Mouse (Mus musculus) erythroid progenitor cell, adult 5-6 weeks (primary cell): ENCODE results near the gene Olfr818. TPM values are rescaled to one million over a fixed set of nuclear protein-coding genes. Genes with fewer than 3 reads are reported as not detected.
"Not testable (repeated sequence)": the region's sequence is repeated elsewhere in the genome, so short reads cannot be mapped to it uniquely, and the experiment has no call there.

ENCODE experiments used
- ATAC-seq: replicated peaks from 2 replicates; pipeline ENCODE4 v1.8.0; 2016; ENCODE audit warnings: moderate number of reproducible peaks, mild to moderate bottlenecking, moderate TSS enrichment, inconsistent platforms; ENCODE audit not compliant: poor library complexity, low FRiP score, severe bottlenecking
- total RNA-seq, 2 experiments: library from RNA; stranded (forward) in 1 of 2; stranded (reverse) in 1 of 2; fragments of 150-400 nt in 1 of 2; fragments of 186-747, 209-891 nt in 1 of 2; gene quantifications; 2 replicates each; pipeline versions ENCODE4 v1.2.3 to v1.2.4; 2015 to 2017; ENCODE audit warnings: low replicate concordance in 2 of 2

Gene Olfr818
- total RNA-seq (2015; ENCODE audit: low replicate concordance) (not detected in 2 replicates), total RNA-seq (2017; ENCODE audit: low replicate concordance) (not detected in 2 replicates)

GRCm38 (mm10) chr10:129949000-129949399 lies at the start of gene Olfr818:
TSS of gene Olfr818 (minus strand) at chr10:129949100.
- ATAC-seq = no peak

- not testable (repeated sequence) for ATAC-seq
These were observed 36.1 kb upstream of the Olfr818 start, which contains the start of gene Gm10310 for GRCm38 (mm10) chr10:129984962-129985361. TSS of gene Gm10310 (minus strand) at chr10:129985062.

GRCm38 (mm10) chr10:129981867-129982266 lies 33.0 kb upstream of the Olfr818 start:
- ATAC-seq = 0 out of 2 replicates have a peak, but pooled peaks have one; percentile 34

GRCm38 (mm10) chr10:129976040-129976439 lies 27.1 kb upstream of the Olfr818 start, which contains the start of gene Olfr247:
TSS of gene Olfr247 (minus strand) at chr10:129976140.
- not testable (repeated sequence) for ATAC-seq

- ATAC-seq = not testable (repeated sequence)
These were observed 24.1 kb upstream of the Olfr818 start for GRCm38 (mm10) chr10:129972994-129973393.

GRCm38 (mm10) chr10:129967166-129967565 lies 18.3 kb upstream of the Olfr818 start, which contains the start of gene Olfr819:
TSS of gene Olfr819 (minus strand) at chr10:129967266.
- not testable (repeated sequence) for ATAC-seq

GRCm38 (mm10) chr10:129966232-129966631 lies 17.3 kb upstream of the Olfr818 start:
- peak; percentile 54 for ATAC-seq

- no peak for ATAC-seq
These were observed 33.4 kb downstream of the Olfr818 start, which contains the start of gene Olfr816 for GRCm38 (mm10) chr10:129915497-129915896. TSS of gene Olfr816 (minus strand) at chr10:129915597.

- not testable (repeated sequence) for ATAC-seq
These were observed 43.1 kb downstream of the Olfr818 start, which contains the start of gene Olfr815 for GRCm38 (mm10) chr10:129905767-129906166. TSS of gene Olfr815 (minus strand) at chr10:129905867.

Other genes with a start within 250 kb of the Olfr818 start
- gene Olfr804, start 245.9 kb downstream of the Olfr818 start, total RNA-seq (2015; ENCODE audit: low replicate concordance) = not detected in 2 replicates
- not detected in 2 replicates for gene Olfr804, start 245.9 kb downstream of the Olfr818 start, total RNA-seq (2017; ENCODE audit: low replicate concordance)
- not detected in 2 replicates for gene Olfr805, start 219.7 kb downstream of the Olfr818 start, total RNA-seq (2015; ENCODE audit: low replicate concordance)
- not detected in 2 replicates for gene Olfr805, start 219.7 kb downstream of the Olfr818 start, total RNA-seq (2017; ENCODE audit: low replicate concordance)
- not detected in 2 replicates for gene Olfr806, start 207.2 kb downstream of the Olfr818 start, total RNA-seq (2015; ENCODE audit: low replicate concordance)
- gene Olfr806, start 207.2 kb downstream of the Olfr818 start, total RNA-seq (2017; ENCODE audit: low replicate concordance) = not detected in 2 replicates
- not detected in 2 replicates for gene Olfr807, start 191.3 kb downstream of the Olfr818 start, total RNA-seq (2015; ENCODE audit: low replicate concordance)
- not detected in 2 replicates for gene Olfr807, start 191.3 kb downstream of the Olfr818 start, total RNA-seq (2017; ENCODE audit: low replicate concordance)
- gene Olfr808, start 183.6 kb downstream of the Olfr818 start, total RNA-seq (2015; ENCODE audit: low replicate concordance) = not detected in 2 replicates
- not detected in 2 replicates for gene Olfr808, start 183.6 kb downstream of the Olfr818 start, total RNA-seq (2017; ENCODE audit: low replicate concordance)
- not detected in 2 replicates for gene Olfr809, start 174.5 kb downstream of the Olfr818 start, total RNA-seq (2015; ENCODE audit: low replicate concordance)
- gene Olfr809, start 174.5 kb downstream of the Olfr818 start, total RNA-seq (2017; ENCODE audit: low replicate concordance) = not detected in 2 replicates
- gene Olfr810, start 154.2 kb downstream of the Olfr818 start, total RNA-seq (2015; ENCODE audit: low replicate concordance) = not detected in 2 replicates
- not detected in 2 replicates for gene Olfr810, start 154.2 kb downstream of the Olfr818 start, total RNA-seq (2017; ENCODE audit: low replicate concordance)
- gene Olfr811, start 144.7 kb downstream of the Olfr818 start, total RNA-seq (2015; ENCODE audit: low replicate concordance) = not detected in 2 replicates
- gene Olfr811, start 144.7 kb downstream of the Olfr818 start, total RNA-seq (2017; ENCODE audit: low replicate concordance) = not detected in 2 replicates
- gene Olfr812, start 103.0 kb downstream of the Olfr818 start, total RNA-seq (2015; ENCODE audit: low replicate concordance) = not detected in 2 replicates
- gene Olfr812, start 103.0 kb downstream of the Olfr818 start, total RNA-seq (2017; ENCODE audit: low replicate concordance) = not detected in 2 replicates
- not detected in 2 replicates for gene Olfr813, start 93.7 kb downstream of the Olfr818 start, total RNA-seq (2015; ENCODE audit: low replicate concordance)
- not detected in 2 replicates for gene Olfr813, start 93.7 kb downstream of the Olfr818 start, total RNA-seq (2017; ENCODE audit: low replicate concordance)
- not detected in 2 replicates for gene Olfr814, start 69.2 kb downstream of the Olfr818 start, total RNA-seq (2015; ENCODE audit: low replicate concordance)
- gene Olfr814, start 69.2 kb downstream of the Olfr818 start, total RNA-seq (2017; ENCODE audit: low replicate concordance) = not detected in 2 replicates
- not detected in 2 replicates for gene Olfr815, start 43.2 kb downstream of the Olfr818 start, total RNA-seq (2015; ENCODE audit: low replicate concordance)
- gene Olfr815, start 43.2 kb downstream of the Olfr818 start, total RNA-seq (2017; ENCODE audit: low replicate concordance) = not detected in 2 replicates
- not detected in 2 replicates for gene Olfr816, start 33.5 kb downstream of the Olfr818 start, total RNA-seq (2015; ENCODE audit: low replicate concordance)
- not detected in 2 replicates for gene Olfr816, start 33.5 kb downstream of the Olfr818 start, total RNA-seq (2017; ENCODE audit: low replicate concordance)
- not detected in 2 replicates for gene Olfr819, start 18.2 kb upstream of the Olfr818 start, total RNA-seq (2015; ENCODE audit: low replicate concordance)
- not detected in 2 replicates for gene Olfr819, start 18.2 kb upstream of the Olfr818 start, total RNA-seq (2017; ENCODE audit: low replicate concordance)
- not detected in 2 replicates for gene Olfr247, start 27.0 kb upstream of the Olfr818 start, total RNA-seq (2015; ENCODE audit: low replicate concordance)
- gene Olfr247, start 27.0 kb upstream of the Olfr818 start, total RNA-seq (2017; ENCODE audit: low replicate concordance) = not detected in 2 replicates
- not detected in 2 replicates for gene Gm10310, start 36.0 kb upstream of the Olfr818 start, total RNA-seq (2015; ENCODE audit: low replicate concordance)
- gene Gm10310, start 36.0 kb upstream of the Olfr818 start, total RNA-seq (2017; ENCODE audit: low replicate concordance) = not detected in 2 replicates
- gene Olfr820, start 63.5 kb upstream of the Olfr818 start, total RNA-seq (2015; ENCODE audit: low replicate concordance) = not detected in 2 replicates
- gene Olfr820, start 63.5 kb upstream of the Olfr818 start, total RNA-seq (2017; ENCODE audit: low replicate concordance) = not detected in 2 replicates
- not detected in 2 replicates for gene Olfr821, start 81.2 kb upstream of the Olfr818 start, total RNA-seq (2015; ENCODE audit: low replicate concordance)
- not detected in 2 replicates for gene Olfr821, start 81.2 kb upstream of the Olfr818 start, total RNA-seq (2017; ENCODE audit: low replicate concordance)
- not detected in 2 replicates for gene Olfr822, start 122.1 kb upstream of the Olfr818 start, total RNA-seq (2015; ENCODE audit: low replicate concordance)
- not detected in 2 replicates for gene Olfr822, start 122.1 kb upstream of the Olfr818 start, total RNA-seq (2017; ENCODE audit: low replicate concordance)
- gene Olfr823, start 166.3 kb upstream of the Olfr818 start, total RNA-seq (2015; ENCODE audit: low replicate concordance) = not detected in 2 replicates
- not detected in 2 replicates for gene Olfr823, start 166.3 kb upstream of the Olfr818 start, total RNA-seq (2017; ENCODE audit: low replicate concordance)
- gene Olfr824, start 180.9 kb upstream of the Olfr818 start, total RNA-seq (2015; ENCODE audit: low replicate concordance) = not detected in 2 replicates
- gene Olfr824, start 180.9 kb upstream of the Olfr818 start, total RNA-seq (2017; ENCODE audit: low replicate concordance) = not detected in 2 replicates
- not detected in 2 replicates for gene Olfr825, start 217.7 kb upstream of the Olfr818 start, total RNA-seq (2015; ENCODE audit: low replicate concordance)
- not detected in 2 replicates for gene Olfr825, start 217.7 kb upstream of the Olfr818 start, total RNA-seq (2017; ENCODE audit: low replicate concordance)
- not detected in 2 replicates for gene Olfr826, start 235.1 kb upstream of the Olfr818 start, total RNA-seq (2015; ENCODE audit: low replicate concordance)
- not detected in 2 replicates for gene Olfr826, start 235.1 kb upstream of the Olfr818 start, total RNA-seq (2017; ENCODE audit: low replicate concordance)